Mouse (Mus musculus) embryonic fibroblast, embryonic 13.5 days (primary cell): ENCODE results near the gene Ccdc54.

Experiments used
- CTCF ChIP-seq: IDR thresholded peaks from 2 replicates; pipeline ENCODE4 v1.5.1; 2011; ENCODE audit warnings: mild to moderate bottlenecking, control low read depth, low read length, moderate library complexity, borderline replicate concordance; ENCODE audit not compliant: insufficient read depth
- POLR2A ChIP-seq: IDR thresholded peaks from 2 replicates; pipeline ENCODE4 v1.6.1; 2011; ENCODE audit warnings: low read depth, mild to moderate bottlenecking, control low read depth, low read length, moderate library complexity

- TF ChIP-seq POLR2A (no peak), CTCF (no peak)
Measured at GRCm38 (mm10) chr16:50600665-50601064, 9.7 kb upstream of the Ccdc54 start.
